Mouse (Mus musculus) heart, postnatal 36 days (tissue): ENCODE data around the gene Stt3b. TPM values are rescaled to one million over a fixed set of nuclear protein-coding genes. Genes with fewer than 3 reads are reported as not detected.

ENCODE experiments used
- DNase-seq, 2 experiments: peaks; one replicate each; pipeline ENCODE4 v3.0.0; 2021 to 2022
- intact Hi-C: fragments of 180-260 bp; cut with DNase I; formaldehyde crosslinking; loops from one replicate; pipeline ENCODE4 v1.15.1; 2025
- total RNA-seq, 2 experiments: library from RNA; stranded (reverse); gene quantifications; 2 replicates each; pipeline ENCODE4 v1.2.3; 2021

Gene Stt3b
- 10 to 100 TPM; 55.3 to 57.4 TPM for total RNA-seq

- intact Hi-C loops, result loop anchor here (2.0 to 5.0 kb wide), 2 partner anchors 392 to 670 kb away; partner anchors contain the start of gene Cnot10
Observed at GRCm38 (mm10) chr9:115310346-115311222, at the start of gene Stt3b. TSS of gene Stt3b (minus strand) at chr9:115310421.

GRCm38 (mm10) chr9:115358421-115358820, 48.2 kb upstream of the Stt3b start:
- DNase-seq, result no peak
- intact Hi-C loops, result no loop called here

More at GRCm38 (mm10) chr9:115310346-115311222, at the start of gene Stt3b:
- peak; percentile 99 to 100 for DNase-seq

- intact Hi-C loops, result no loop called here
- no peak for DNase-seq
Observed at GRCm38 (mm10) chr9:115357996-115358395, 47.8 kb upstream of the Stt3b start.

- intact Hi-C loops, result no loop called here
- DNase-seq, result no peak
Observed at GRCm38 (mm10) chr9:115356731-115357458, 46.7 kb upstream of the Stt3b start.

GRCm38 (mm10) chr9:115355972-115356371, 45.8 kb upstream of the Stt3b start:
- intact Hi-C loops, result no loop called here
- DNase-seq, result no peak

- intact Hi-C loops, result no loop called here
- no peak for DNase-seq
Observed at GRCm38 (mm10) chr9:115349741-115350512, 39.7 kb upstream of the Stt3b start.

GRCm38 (mm10) chr9:115349106-115349505, 38.9 kb upstream of the Stt3b start:
- intact Hi-C loops, result no loop called here
- no peak for DNase-seq

GRCm38 (mm10) chr9:115344930-115345329, 34.7 kb upstream of the Stt3b start:
- intact Hi-C loops, result no loop called here
- no peak for DNase-seq

GRCm38 (mm10) chr9:115341576-115341975, 31.4 kb upstream of the Stt3b start:
- no peak for DNase-seq
- intact Hi-C loops, result no loop called here

- intact Hi-C loops, result no loop called here
- no peak for DNase-seq
Observed at GRCm38 (mm10) chr9:115340212-115340815, 30.1 kb upstream of the Stt3b start.

GRCm38 (mm10) chr9:115338816-115339215, 28.6 kb upstream of the Stt3b start:
- DNase-seq, result no peak
- intact Hi-C loops, result no loop called here

GRCm38 (mm10) chr9:115333016-115333415, 22.8 kb upstream of the Stt3b start:
- intact Hi-C loops, result no loop called here
- DNase-seq, result peak; percentile 8 to 16

GRCm38 (mm10) chr9:115332339-115332738, 22.1 kb upstream of the Stt3b start:
- DNase-seq, result no peak
- intact Hi-C loops, result no loop called here

GRCm38 (mm10) chr9:115330861-115331476, 20.7 kb upstream of the Stt3b start:
- intact Hi-C loops, result no loop called here
- DNase-seq, result no peak

- intact Hi-C loops, result no loop called here
- no peak for DNase-seq
Observed at GRCm38 (mm10) chr9:115326533-115326890, 16.3 kb upstream of the Stt3b start.

GRCm38 (mm10) chr9:115325831-115326532, 15.8 kb upstream of the Stt3b start:
- no peak for DNase-seq
- intact Hi-C loops, result no loop called here

- intact Hi-C loops, result no loop called here
- DNase-seq, result no peak
Observed at GRCm38 (mm10) chr9:115323572-115323971, 13.4 kb upstream of the Stt3b start.

GRCm38 (mm10) chr9:115322385-115322784, 12.2 kb upstream of the Stt3b start:
- DNase-seq, result no peak
- intact Hi-C loops, result no loop called here

GRCm38 (mm10) chr9:115321052-115321451, 10.8 kb upstream of the Stt3b start:
- no peak for DNase-seq
- intact Hi-C loops, result no loop called here
